Mouse (Mus musculus) kidney, postnatal 0 days (tissue): ENCODE results near the gene Gm10837. TPM values are rescaled to one million over a fixed set of nuclear protein-coding genes. Genes with fewer than 3 reads are reported as not detected.

Source experiments
- ATAC-seq: fragments of 200-750 bp; cut with Nextera tagmentation; replicated peaks from 2 replicates; pipeline ENCODE4 v1.8.0; 2017; ENCODE audit warnings: low read depth, moderate number of reproducible peaks, moderate TSS enrichment, moderate library complexity; ENCODE audit not compliant: low FRiP score
- DNase-seq: peaks from one replicate; pipeline ENCODE4 v3.0.0-alpha.2; 2016; ENCODE audit warnings: low spot score
- H3K27ac ChIP-seq: fragments of 300-500 bp; sonication (generic); 2 replicates; pipeline ENCODE4 v1.5.1; 2014; ENCODE audit warnings: mild to moderate bottlenecking
- H3K27me3 ChIP-seq: fragments of 300-500 bp; sonication (generic); 2 replicates; pipeline ENCODE4 v1.6.1; 2014; ENCODE audit warnings: low read length, mixed read lengths; ENCODE audit not compliant: insufficient read depth
- H3K36me3 ChIP-seq: fragments of 300-500 bp; sonication (generic); 2 replicates; pipeline ENCODE4 v1.6.1; 2014; ENCODE audit warnings: low read length, mixed read lengths; ENCODE audit not compliant: insufficient read depth
- H3K4me1 ChIP-seq: fragments of 300-500 bp; sonication (generic); replicated peaks from 2 replicates; pipeline ENCODE4 v1.6.1; 2014; ENCODE audit warnings: antibody characterized with exemption, low read length, mixed read lengths; ENCODE audit not compliant: insufficient read depth
- H3K4me2 ChIP-seq: fragments of 300-500 bp; sonication (generic); 2 replicates; pipeline ENCODE4 v1.6.1; 2014; ENCODE audit warnings: mild to moderate bottlenecking, low read length, moderate library complexity, mixed read lengths
- H3K4me3 ChIP-seq: fragments of 300-500 bp; sonication (generic); replicated peaks from 2 replicates; pipeline ENCODE4 v1.5.1; 2014; ENCODE audit warnings: low read depth, low read length
- H3K9ac ChIP-seq: fragments of 300-500 bp; sonication (generic); 2 replicates; pipeline ENCODE4 v1.6.1; 2014; ENCODE audit warnings: low read depth, low read length
- H3K9me3 ChIP-seq: fragments of 300-500 bp; sonication (generic); replicated peaks from 2 replicates; pipeline ENCODE4 v1.6.1; 2016; ENCODE audit warnings: low read length, inconsistent platforms, mixed read lengths
- CTCF ChIP-seq: IDR thresholded peaks from 2 replicates; pipeline ENCODE4 v1.5.1; 2016; ENCODE audit warnings: antibody characterized with exemption, low read depth, mild to moderate bottlenecking, moderate library complexity
- WGBS: fragments of 180-500 bp; shearing (Covaris S2); extraction: QIAGEN DNeasy Blood & Tissue Kit; methylation state at CpG from one replicate; pipeline ENCODE4 v1.1.7; 2014; 5-methylcytosine and 5-hydroxymethylcytosine counted together
- polyA plus RNA-seq: library from polyadenylated mRNA; unstranded; fragments of >200 nt; fragmentation: Nextera tagmentation; extraction: Ambion mirVana; gene quantifications from 2 replicates; pipeline ENCODE4 v1.2.1, GENCODE M21; 2015

The Gm10837 gene
- polyA plus RNA-seq, 1 experiment from 2014 or later: not detected

DNA sequence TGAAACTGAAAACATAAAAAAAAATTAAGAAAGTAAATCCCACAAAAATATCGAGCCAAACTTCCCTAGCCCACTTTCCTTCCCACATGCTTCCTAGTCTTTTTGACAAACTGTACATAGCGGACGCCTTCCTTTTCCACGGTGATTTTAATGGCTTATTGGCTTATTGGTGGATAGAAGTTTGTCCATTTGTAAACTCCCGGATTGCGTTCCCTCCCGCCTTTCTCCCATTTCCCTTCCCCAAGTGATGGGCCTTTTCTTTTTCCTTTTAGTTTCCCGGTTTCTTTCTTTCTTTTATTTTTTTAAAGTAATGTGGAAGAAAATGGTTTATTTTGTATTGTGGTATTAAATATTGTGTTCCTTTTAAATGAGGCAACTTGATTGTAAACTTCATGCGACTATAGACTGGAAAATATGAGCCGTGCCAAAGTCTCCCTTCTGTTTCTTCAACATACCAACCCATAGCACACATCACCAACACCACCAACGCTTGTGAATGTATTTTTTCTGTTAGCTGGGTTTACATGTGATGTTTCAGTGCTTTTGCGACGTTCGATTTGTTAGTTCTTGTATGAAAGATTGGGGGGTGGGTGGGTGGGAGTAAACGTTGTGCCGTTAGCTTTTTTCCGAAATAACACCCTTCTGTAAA lies 10.8 kb upstream of the Gm10837 start:
- H3K27ac ChIP-seq: no peak overlapping the region
- H3K4me3 ChIP-seq: no peak overlapping the region
- peaks cover 13% of the 10 kb centered on the region; the same call in 1 of the 2 replicates for H3K4me1 ChIP-seq
- no peak overlapping the region for H3K4me2 ChIP-seq
- 20% methylated on average over 17 of the region's 17 CpGs for WGBS
- no peaks in the 10 kb centered on the region for H3K9me3 ChIP-seq
- no peak for TF ChIP-seq CTCF
- peaks cover 96% of the 10 kb centered on the region for H3K27me3 ChIP-seq
- no peak overlapping the region for H3K9ac ChIP-seq
- ATAC-seq (no peak), DNase-seq (no peak)
- no peaks in the 10 kb centered on the region for H3K36me3 ChIP-seq

DNA sequence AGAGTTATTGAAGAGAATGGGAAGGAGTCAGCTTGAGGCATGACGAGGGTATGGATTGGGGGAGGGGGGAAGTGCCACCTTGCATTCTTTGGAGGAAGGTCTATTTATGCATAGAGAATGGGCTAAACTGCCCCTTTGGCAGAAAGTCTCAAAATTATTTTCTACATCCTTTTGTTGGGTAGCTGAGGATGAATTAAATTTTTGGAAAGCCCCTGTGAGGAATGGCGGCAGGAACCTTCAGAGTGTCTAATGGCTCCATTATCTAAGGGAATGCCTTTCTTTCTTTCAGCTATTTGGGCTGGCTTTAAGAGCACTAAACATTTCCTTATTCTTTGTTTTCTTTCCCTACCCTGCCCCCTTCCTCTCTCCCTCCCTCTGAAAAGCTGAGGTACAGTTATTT lies 10.0 kb upstream of the Gm10837 start:
- Histone ChIP-seq H3K27ac (no peak overlapping the region), H3K4me2 (no peak overlapping the region), H3K27me3 (peaks cover 91% of the 10 kb centered on the region), H3K9ac (no peak overlapping the region), H3K36me3 (no peaks in the 10 kb centered on the region), H3K4me3 (no peak overlapping the region), H3K9me3 (no peaks in the 10 kb centered on the region), H3K4me1 (0 out of 2 replicates have a peak, but pooled peaks cover 7% of the 10 kb centered on the region)
- DNase-seq: no peak
- no peak for ATAC-seq
- TF ChIP-seq CTCF: no peak
- WGBS: 4% methylated on average over 2 of the region's 2 CpGs

DNA sequence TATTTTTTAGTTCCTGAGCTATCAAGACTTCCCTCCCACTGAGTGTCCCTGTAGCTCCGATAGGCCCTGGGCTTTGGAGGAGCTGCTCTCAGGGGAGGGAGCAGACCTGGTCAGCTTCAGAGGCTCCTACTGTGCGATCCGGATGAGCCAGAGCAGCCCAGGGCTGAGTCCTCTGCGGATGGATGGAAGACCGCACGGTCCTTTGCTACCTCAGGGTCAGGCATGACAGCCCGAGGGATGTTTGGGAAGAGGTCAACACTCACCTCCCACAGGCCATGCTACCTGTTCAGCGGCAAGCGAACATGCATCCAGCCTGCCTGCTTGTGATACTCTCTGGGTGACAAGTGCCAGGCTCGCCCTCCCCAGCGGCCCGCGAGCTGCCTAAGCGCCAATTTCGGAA lies 9.2 kb upstream of the Gm10837 start:
- Histone ChIP-seq H3K9ac (no peak overlapping the region), H3K4me2 (no peak overlapping the region), H3K9me3 (no peaks in the 10 kb centered on the region), H3K27ac (no peak overlapping the region), H3K36me3 (no peaks in the 10 kb centered on the region), H3K4me1 (no peaks in the 10 kb centered on the region), H3K4me3 (no peak overlapping the region), H3K27me3 (peaks cover 87% of the 10 kb centered on the region)
- DNase-seq (no peak), ATAC-seq (no peak)
- no peak for TF ChIP-seq CTCF
- WGBS: 1% methylated on average over 15 of the region's 15 CpGs

DNA sequence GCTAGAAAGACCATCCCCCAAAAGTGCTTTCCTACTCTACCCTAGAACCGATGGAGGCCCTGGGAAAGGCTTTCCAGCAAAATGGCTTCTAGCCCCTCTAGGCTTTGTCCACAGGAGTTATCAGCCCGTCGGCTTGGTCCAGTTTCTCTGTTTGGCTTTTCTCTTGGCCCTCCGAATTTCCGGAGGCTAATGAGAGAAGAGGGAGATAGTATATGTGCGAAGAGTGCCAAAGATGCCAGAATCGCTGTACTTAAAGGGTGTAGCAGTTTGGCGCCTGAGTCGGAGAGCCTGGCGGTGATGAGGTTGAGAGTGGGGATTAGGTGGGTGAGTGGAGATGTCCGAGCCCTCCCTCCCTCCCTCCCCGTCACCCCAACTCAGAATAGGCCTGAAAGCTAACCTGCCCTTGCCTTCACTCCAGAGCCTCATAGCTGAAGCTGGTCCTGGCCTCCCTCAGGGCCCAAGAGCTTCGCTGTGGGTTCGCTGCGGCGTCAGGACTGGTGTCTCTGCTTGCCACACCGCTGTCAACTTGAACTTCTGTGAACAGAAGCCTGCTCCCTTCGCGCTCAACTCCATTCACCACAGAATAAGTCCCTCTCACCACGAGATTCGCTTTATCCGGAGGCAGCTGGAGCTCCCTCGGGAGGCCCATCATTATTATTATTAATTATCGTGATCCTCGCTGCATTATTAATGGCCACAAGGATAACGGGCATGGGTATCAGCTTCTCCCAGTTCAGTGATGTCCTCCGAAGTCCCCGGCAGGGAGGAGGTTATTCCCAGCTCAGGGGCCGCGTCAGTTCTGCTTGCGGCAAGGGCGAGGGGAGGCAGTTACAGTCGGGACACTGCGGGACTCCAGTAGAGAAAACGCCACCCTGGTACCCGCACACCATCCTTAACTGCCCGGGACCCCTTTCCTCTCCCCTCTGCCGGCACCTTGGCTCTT lies 8.0 kb upstream of the Gm10837 start:
- no peak for TF ChIP-seq CTCF
- peaks cover 86% of the 10 kb centered on the region for H3K27me3 ChIP-seq
- H3K9ac ChIP-seq: no peak overlapping the region
- H3K4me3 ChIP-seq: no peak overlapping the region
- DNase-seq (no peak), ATAC-seq (no peak)
- H3K4me2 ChIP-seq: no peak overlapping the region
- WGBS: 1% methylated on average over 38 of the region's 38 CpGs
- no peaks in the 10 kb centered on the region for H3K4me1 ChIP-seq
- no peaks in the 10 kb centered on the region for H3K9me3 ChIP-seq
- no peaks in the 10 kb centered on the region for H3K36me3 ChIP-seq
- no peak overlapping the region for H3K27ac ChIP-seq

DNA sequence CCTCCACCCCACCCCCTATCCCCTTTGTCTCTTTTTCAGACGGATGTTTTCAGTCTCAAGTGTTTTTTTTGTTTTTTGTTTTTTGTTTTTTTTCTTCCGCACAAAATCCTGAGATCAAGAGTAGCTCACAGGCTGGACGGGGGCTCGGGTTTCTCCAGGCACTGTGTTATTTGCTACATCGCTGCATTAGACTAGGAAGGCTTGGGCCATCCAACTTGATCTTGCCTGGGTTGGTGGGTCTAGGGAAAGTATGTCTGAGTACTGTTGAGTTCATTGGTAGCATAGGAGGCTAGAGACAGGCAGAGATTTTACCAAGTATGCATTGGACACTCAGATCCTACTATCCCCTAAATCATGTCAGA lies 7.4 kb upstream of the Gm10837 start:
- H3K27me3 ChIP-seq: peaks cover 85% of the 10 kb centered on the region
- H3K4me3 ChIP-seq: no peak overlapping the region
- no peak overlapping the region for H3K4me2 ChIP-seq
- TF ChIP-seq CTCF: no peak
- no peaks in the 10 kb centered on the region for H3K36me3 ChIP-seq
- H3K9me3 ChIP-seq: no peaks in the 10 kb centered on the region
- DNase-seq: no peak
- 3% methylated on average over 5 of the region's 5 CpGs for WGBS
- H3K27ac ChIP-seq: no peak overlapping the region
- H3K9ac ChIP-seq: no peak overlapping the region
- no peaks in the 10 kb centered on the region for H3K4me1 ChIP-seq
- ATAC-seq: no peak

GRCm38 (mm10) chr14:122483556-122484421 lies 6.6 kb upstream of the Gm10837 start:
- Histone ChIP-seq H3K9me3 (no peaks in the 10 kb centered on the region), H3K27ac (no peak overlapping the region), H3K27me3 (peaks cover 79% of the 10 kb centered on the region), H3K4me2 (no peak overlapping the region), H3K4me1 (no peaks in the 10 kb centered on the region), H3K4me3 (no peak overlapping the region), H3K9ac (no peak overlapping the region), H3K36me3 (no peaks in the 10 kb centered on the region)
- no peak for DNase-seq
- TF ChIP-seq CTCF: no peak
- 4% methylated on average over 18 of the region's 18 CpGs for WGBS
- ATAC-seq: no peak
